15 mouse cellular contexts compared by ENCODE assay signal in the genomic region with DNA sequence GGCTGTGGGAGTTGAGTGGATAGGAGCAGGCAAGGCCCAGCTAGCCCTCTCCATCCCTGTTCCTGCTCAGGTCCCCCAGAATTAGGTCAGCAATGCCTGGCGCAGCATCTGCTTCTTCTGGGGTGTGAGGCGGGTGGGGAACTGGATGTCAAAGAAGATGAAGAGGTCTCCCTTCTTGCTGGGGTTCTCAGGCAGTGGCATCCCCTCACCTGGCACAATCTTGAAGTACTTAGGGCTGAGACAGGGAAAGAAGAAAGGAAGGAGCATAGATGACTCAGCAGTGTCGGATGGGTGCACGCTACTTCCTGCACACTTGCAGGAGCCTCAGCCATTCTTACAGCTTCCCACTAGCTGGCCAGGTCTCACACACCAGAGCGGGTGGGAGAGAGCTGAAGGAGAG. TPM values are rescaled to one million over a fixed set of nuclear protein-coding genes. Genes with fewer than 3 reads are reported as not detected.
A peak's percentile ranks its signal among the peaks of the same experiment; 100 is the strongest.
DNase-seq lines count a peak whose midpoint lies in the region; ATAC-seq lines count a peak whose summit lies in the region.
"Had no signal": no experiment of that assay in that cellular context is flagged by ENCODE, and none has a peak within 500 bp of the region (broad histone marks: within the 10 kb centered on the region; RNA-seq: fewer than 3 reads in every experiment).

No protein-coding gene starts in this region.

- no peak overlapping the region for H3K9ac ChIP-seq in forebrain, embryonic 13.5 days
- H3K9ac ChIP-seq: embryonic facial prominence, embryonic 15.5 days; midbrain, embryonic 15.5 days had no signal

- H3K4me1 ChIP-seq in forebrain, embryonic 13.5 days, result no peaks in the 10 kb centered on the region
- H3K4me1 ChIP-seq: embryonic facial prominence, embryonic 15.5 days; midbrain, embryonic 15.5 days had no signal

- WGBS in forebrain, embryonic 13.5 days, result 92% methylated on average over 5 of the region's 5 CpGs

- ATAC-seq in granulocyte monocyte progenitor cell, adult 5-6 weeks (replicated peaks; ENCODE audit: poor library complexity, severe bottlenecking), result peak; percentile 49
- peak; percentile 20 for ATAC-seq in monocyte, adult 5-6 weeks (replicated peaks; ENCODE audit: insufficient number of reproducible peaks, low FRiP score, low TSS enrichment, poor library complexity, severe bottlenecking)
- ATAC-seq in forebrain, embryonic 13.5 days, result no peak
- ATAC-seq: intestine, postnatal 0 days; midbrain, embryonic 15.5 days had no signal

- H3K27me3 ChIP-seq in forebrain, embryonic 13.5 days, result no peaks in the 10 kb centered on the region
- H3K27me3 ChIP-seq: embryonic facial prominence, embryonic 15.5 days; midbrain, embryonic 15.5 days had no signal

- H3K9me3 ChIP-seq in forebrain, embryonic 13.5 days (replicated peaks), result no peaks in the 10 kb centered on the region
- H3K9me3 ChIP-seq: embryonic facial prominence, embryonic 15.5 days; midbrain, embryonic 15.5 days had no signal

- no peak overlapping the region for H3K27ac ChIP-seq in forebrain, embryonic 13.5 days
- H3K27ac ChIP-seq: embryonic facial prominence, embryonic 15.5 days; layer of hippocampus, adult 2 months; midbrain, embryonic 15.5 days had no signal

- no peak overlapping the region for H3K4me3 ChIP-seq in forebrain, embryonic 13.5 days
- H3K4me3 ChIP-seq: embryonic facial prominence, embryonic 15.5 days; layer of hippocampus, adult 2 months; midbrain, embryonic 15.5 days had no signal

- H3K4me2 ChIP-seq in forebrain, embryonic 13.5 days, result no peak overlapping the region
- H3K4me2 ChIP-seq: embryonic facial prominence, embryonic 15.5 days; midbrain, embryonic 15.5 days had no signal

- 0 out of 2 replicates have a peak, but pooled peaks cover 2% of the 10 kb centered on the region for H3K36me3 ChIP-seq in forebrain, embryonic 13.5 days (ENCODE audit: poor library complexity, severe bottlenecking)
- H3K36me3 ChIP-seq: midbrain, embryonic 15.5 days had no signal

- DNase-seq in spleen, postnatal 10 days (ENCODE audit: low spot score in 2 of 2), result peak; percentile 50 to 52
- no peak for DNase-seq in spleen, adult 12 weeks (ENCODE audit: low spot score)
- DNase-seq in urinary bladder, postnatal 14 days (ENCODE audit: low spot score), result no peak
- no peak for DNase-seq in kidney, postnatal 25 days
- DNase-seq in left cerebral cortex, adult 18-20 months (ENCODE audit: low spot score in 2 of 2), result no peak
- DNase-seq: adrenal gland, postnatal 14 days; cerebellum, adult 8-10 months had no signal

RNA-seq across cellular contexts. Expression of a gene that starts 9.9 kb away (rescaled TPM):
- total RNA-seq in granulocyte monocyte progenitor cell, adult 5-6 weeks (2014; fragmentation: Nextera tagmentation), result 413 and 551 TPM in 2 replicates
- total RNA-seq in granulocyte monocyte progenitor cell, adult 5-6 weeks (2017), result 97.5 and 99.2 TPM in 2 replicates
- 334 to 441 TPM (median 351 TPM) in 3 replicates for total RNA-seq in monocyte, adult 5-6 weeks (2017)
- total RNA-seq in left cerebral cortex, adult 18-20 months (2021), result 10 to 100 TPM; 45.3 to 77.9 TPM
- 43.9 and 46.0 TPM in 2 replicates for polyA plus RNA-seq in forebrain, embryonic 13.5 days (2015; fragmentation: Nextera tagmentation; extraction: Ambion mirVana)

RNA-seq across cellular contexts. Expression of a gene that starts 11.7 kb away (rescaled TPM):
- total RNA-seq in granulocyte monocyte progenitor cell, adult 5-6 weeks (2014; fragmentation: Nextera tagmentation), result not detected in 2 replicates
- total RNA-seq in granulocyte monocyte progenitor cell, adult 5-6 weeks (2017), result not detected in 2 replicates
- 1.7 to 3.6 TPM in 2 of 3 replicates, not detected in the other for total RNA-seq in monocyte, adult 5-6 weeks (2017)
- under 1 TPM; 0.14 to 0.40 TPM for total RNA-seq in left cerebral cortex, adult 18-20 months (2021)
- polyA plus RNA-seq in forebrain, embryonic 13.5 days (2015; fragmentation: Nextera tagmentation; extraction: Ambion mirVana), result 2.1 and 3.7 TPM in 2 replicates
- polyA plus RNA-seq: heart, embryonic 14.5 days had no signal

RNA-seq across cellular contexts. Expression of a gene that starts 30.3 kb away (rescaled TPM):
- total RNA-seq in granulocyte monocyte progenitor cell, adult 5-6 weeks (2014; fragmentation: Nextera tagmentation), result not detected in 2 replicates
- not detected in 2 replicates for total RNA-seq in granulocyte monocyte progenitor cell, adult 5-6 weeks (2017)
- 0.29 TPM in 1 of 3 replicates, not detected in the others for total RNA-seq in monocyte, adult 5-6 weeks (2017)
- 1 to 10 TPM; 2.0 to 3.6 TPM for total RNA-seq in left cerebral cortex, adult 18-20 months (2021)
- polyA plus RNA-seq in forebrain, embryonic 13.5 days (2015; fragmentation: Nextera tagmentation; extraction: Ambion mirVana), result not detected in 2 replicates
- polyA plus RNA-seq: intestine, postnatal 0 days; midbrain, embryonic 15.5 days had no signal

RNA-seq across cellular contexts. Expression of a gene that starts 33.8 kb away (rescaled TPM):
- 5.4 and 14.1 TPM in 2 replicates for total RNA-seq in granulocyte monocyte progenitor cell, adult 5-6 weeks (2014; fragmentation: Nextera tagmentation)
- total RNA-seq in granulocyte monocyte progenitor cell, adult 5-6 weeks (2017), result 20.0 and 21.1 TPM in 2 replicates
- 6.1 to 12.5 TPM (median 7.5 TPM) in 3 replicates for total RNA-seq in monocyte, adult 5-6 weeks (2017)
- total RNA-seq in left cerebral cortex, adult 18-20 months (2021), result 1 to 10 TPM; 6.6 to 7.3 TPM
- 17.0 TPM in 2 replicates for polyA plus RNA-seq in forebrain, embryonic 13.5 days (2015; fragmentation: Nextera tagmentation; extraction: Ambion mirVana)

Comparison
In these comparisons a context has a peak if more than half of its experiments do, and no peak if none do; other contexts are left out.
1. DNase-seq: peak in spleen, postnatal 10 days (2 of 2); none in spleen, adult 12 weeks (single experiment), urinary bladder, postnatal 14 days (single experiment), kidney, postnatal 25 days (0 of 2) and left cerebral cortex, adult 18-20 months (0 of 2).